Comparison of ENCODE assay signal across 10 mouse cellular contexts in the genomic region with DNA sequence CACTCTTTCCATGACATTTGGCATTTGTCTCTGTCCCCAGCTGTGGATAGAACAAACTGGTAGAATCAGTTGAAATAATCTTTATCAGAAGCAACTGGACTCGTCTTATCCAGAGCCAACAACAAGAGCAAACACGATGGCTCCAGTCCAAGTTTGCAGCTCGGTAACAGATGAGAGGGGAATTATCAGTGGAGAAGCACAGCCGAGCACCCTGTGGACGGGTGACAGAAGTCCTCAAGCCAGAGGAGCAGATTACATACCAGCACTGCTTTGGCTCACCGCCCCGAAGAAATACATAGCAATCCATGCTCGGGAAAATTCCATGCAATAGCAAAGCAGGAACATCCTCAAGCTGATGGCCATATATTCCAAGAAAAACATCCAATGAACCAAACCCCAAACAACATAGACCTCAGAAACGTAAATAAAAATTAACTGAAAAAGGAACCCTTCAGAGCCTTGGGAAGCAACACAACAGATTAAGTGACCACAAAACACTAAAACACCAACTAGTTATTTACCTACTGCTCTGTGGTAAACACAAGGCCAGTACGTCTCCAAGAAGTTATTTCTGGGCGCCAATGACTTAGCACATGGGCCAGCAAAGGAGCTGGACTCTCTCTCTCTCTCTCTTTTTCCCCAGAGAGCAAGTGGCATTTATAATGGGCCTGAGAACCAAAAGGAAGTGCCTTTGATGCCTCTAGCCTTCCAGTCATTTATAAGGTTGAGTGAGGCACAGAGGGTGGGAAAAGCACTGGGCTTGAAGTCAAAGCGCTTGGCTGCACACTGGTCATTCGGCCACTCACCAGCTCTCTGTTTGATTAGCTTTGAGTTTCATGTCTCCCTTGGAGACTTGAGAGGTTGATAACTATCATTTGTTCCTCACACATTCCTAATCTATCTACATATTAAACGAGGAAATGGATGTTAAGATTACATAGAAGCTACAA.
DNase-seq lines count a peak whose midpoint lies in the region; ATAC-seq lines count a peak whose summit lies in the region.
"Had no signal": no experiment of that assay in that cellular context is flagged by ENCODE, and none has a peak within 500 bp of the region (broad histone marks: within the 10 kb centered on the region; RNA-seq: fewer than 3 reads in every experiment).

No protein-coding gene starts in this region.

- no peak overlapping the region for H3K27ac ChIP-seq in midbrain, embryonic 14.5 days (replicated peaks; ENCODE audit: low read depth, low read length)
- no peak overlapping the region for H3K27ac ChIP-seq in midbrain, embryonic 10.5 days (replicated peaks)
- H3K27ac ChIP-seq: embryonic facial prominence, embryonic 13.5 days had no signal

- H3K27me3 ChIP-seq in midbrain, embryonic 14.5 days (ENCODE audit: control insufficient read depth, insufficient read depth, low read length) = no peaks in the 10 kb centered on the region
- no peaks in the 10 kb centered on the region for H3K27me3 ChIP-seq in midbrain, embryonic 10.5 days (ENCODE audit: low read depth, poor library complexity, severe bottlenecking)
- H3K27me3 ChIP-seq: embryonic facial prominence, embryonic 13.5 days; Patski had no signal

- no peak overlapping the region for H3K9ac ChIP-seq in midbrain, embryonic 14.5 days (replicated peaks; ENCODE audit: low read length)
- H3K9ac ChIP-seq: embryonic facial prominence, embryonic 13.5 days had no signal

- no peak overlapping the region for H3K4me3 ChIP-seq in midbrain, embryonic 14.5 days (replicated peaks; ENCODE audit: low read depth, low read length)
- no peak overlapping the region for H3K4me3 ChIP-seq in midbrain, embryonic 10.5 days
- H3K4me3 ChIP-seq: embryonic facial prominence, embryonic 13.5 days; myocyte had no signal

- no peak for ATAC-seq in midbrain, embryonic 14.5 days (ENCODE audit: low FRiP score, low TSS enrichment)
- peak; percentile 76 for ATAC-seq in megakaryocyte progenitor cell, adult 5-6 weeks (replicated peaks; ENCODE audit: poor library complexity)
- ATAC-seq: Patski had no signal

- H3K9me3 ChIP-seq in midbrain, embryonic 14.5 days (ENCODE audit: control insufficient read depth, low read length) = no peaks in the 10 kb centered on the region
- no peaks in the 10 kb centered on the region for H3K9me3 ChIP-seq in midbrain, embryonic 10.5 days (replicated peaks)
- H3K9me3 ChIP-seq: embryonic facial prominence, embryonic 13.5 days had no signal

- H3K36me3 ChIP-seq in midbrain, embryonic 14.5 days (ENCODE audit: control insufficient read depth, insufficient read depth, low read length) = no peaks in the 10 kb centered on the region
- H3K36me3 ChIP-seq in midbrain, embryonic 10.5 days = no peaks in the 10 kb centered on the region
- H3K36me3 ChIP-seq: embryonic facial prominence, embryonic 13.5 days had no signal

- H3K4me2 ChIP-seq in midbrain, embryonic 14.5 days (ENCODE audit: low read length) = no peak overlapping the region
- H3K4me2 ChIP-seq: embryonic facial prominence, embryonic 13.5 days had no signal

- peak; percentile 27 for DNase-seq in midbrain, embryonic 14.5 days
- DNase-seq in midbrain, embryonic 10.5 days (ENCODE audit: low spot score) = no peak
- peak; percentile 85 to 90 for DNase-seq in cerebellum, postnatal 10 days
- DNase-seq in heart, postnatal 4 days = peak; percentile 53
- DNase-seq in embryo, embryonic 9.5 days (ENCODE audit: extremely low spot score) = no peak
- no peak for DNase-seq in frontal cortex, postnatal 25 days (ENCODE audit: low spot score in 2 of 2)

- H3K4me1 ChIP-seq in midbrain, embryonic 14.5 days (ENCODE audit: control insufficient read depth, insufficient read depth, low read length) = no peaks in the 10 kb centered on the region
- H3K4me1 ChIP-seq in midbrain, embryonic 10.5 days = no peaks in the 10 kb centered on the region

- 84% methylated on average over 14 of the region's 14 CpGs for WGBS in midbrain, embryonic 14.5 days
- WGBS in midbrain, embryonic 10.5 days = 91% methylated on average over 14 of the region's 14 CpGs

Comparison
In these comparisons a context has a peak if more than half of its experiments do, and no peak if none do; other contexts are left out.
1. DNase-seq: peak in midbrain, embryonic 14.5 days (single experiment), cerebellum, postnatal 10 days (2 of 2) and heart, postnatal 4 days (single experiment); none in midbrain, embryonic 10.5 days (single experiment), embryo, embryonic 9.5 days (single experiment) and frontal cortex, postnatal 25 days (0 of 2).